Mouse (Mus musculus) midbrain, embryonic 16.5 days (tissue): ENCODE measurements around the gene Rpl36a. TPM values are rescaled to one million over a fixed set of nuclear protein-coding genes. Genes with fewer than 3 reads are reported as not detected.

Experiments
- ATAC-seq: fragments of 200-750 bp; cut with Nextera tagmentation; 2 replicates; pipeline ENCODE4 v1.8.0; 2017; ENCODE audit warnings: moderate TSS enrichment
- H3K27ac ChIP-seq: fragments of 300-500 bp; sonication (generic); 2 replicates; pipeline ENCODE4 v1.5.1; 2014; ENCODE audit warnings: mild to moderate bottlenecking, low read length, mixed read lengths
- H3K27me3 ChIP-seq: fragments of 300-500 bp; sonication (generic); 2 replicates; pipeline ENCODE4 v1.6.1; 2014; ENCODE audit warnings: low read depth, low read length, mixed read lengths; ENCODE audit not compliant: control insufficient read depth, insufficient read depth
- H3K36me3 ChIP-seq: fragments of 300-500 bp; sonication (generic); 2 replicates; pipeline ENCODE4 v1.6.1; 2014; ENCODE audit warnings: mild to moderate bottlenecking, low read length, moderate library complexity, mixed read lengths; ENCODE audit not compliant: control insufficient read depth, insufficient read depth
- H3K4me1 ChIP-seq: fragments of 300-500 bp; sonication (generic); 2 replicates; pipeline ENCODE4 v1.6.1; 2014; ENCODE audit warnings: mild to moderate bottlenecking, low read length, mixed read lengths; ENCODE audit not compliant: control insufficient read depth, insufficient read depth
- H3K4me2 ChIP-seq: fragments of 300-500 bp; sonication (generic); 2 replicates; pipeline ENCODE4 v1.6.1; 2014; ENCODE audit warnings: mild to moderate bottlenecking, low read length, mixed read lengths
- H3K4me3 ChIP-seq: fragments of 300-500 bp; sonication (generic); 2 replicates; pipeline ENCODE4 v1.5.1; 2014; ENCODE audit warnings: low read depth, mild to moderate bottlenecking, low read length, moderate library complexity, mixed read lengths
- H3K9ac ChIP-seq: fragments of 300-500 bp; sonication (generic); 2 replicates; pipeline ENCODE4 v1.6.1; 2014; ENCODE audit warnings: low read depth, low read length, mixed read lengths
- H3K9me3 ChIP-seq: fragments of 300-500 bp; sonication (generic); replicated peaks from 2 replicates; pipeline ENCODE4 v1.6.1; 2014; ENCODE audit warnings: mild to moderate bottlenecking, low read length, mixed read lengths; ENCODE audit not compliant: control insufficient read depth, poor library complexity, severe bottlenecking
- WGBS: fragments of 180-500 bp; shearing (Covaris S2); extraction: QIAGEN DNeasy Blood & Tissue Kit; methylation state at CpG from one replicate; pipeline ENCODE4 v1.1.7; 2014; 5-methylcytosine and 5-hydroxymethylcytosine counted together
- polyA plus RNA-seq: library from polyadenylated mRNA; unstranded; fragments of >200 nt; fragmentation: Nextera tagmentation; extraction: Ambion mirVana; gene quantifications from 2 replicates; pipeline ENCODE4 v1.2.1, GENCODE M21; 2015

Rpl36a gene
- polyA plus RNA-seq, 1 experiment from 2014 or later, result 152 TPM

GRCm38 (mm10) chrX:134612285-134612959 lies 27.0 kb downstream of the Rpl36a start:
- Histone ChIP-seq H3K27ac (peak overlapping the region; percentile 80), H3K9me3 (no peaks in the 10 kb centered on the region), H3K4me1 (no peaks in the 10 kb centered on the region; the same call in 1 of the 2 replicates), H3K36me3 (no peaks in the 10 kb centered on the region), H3K9ac (peak overlapping the region; percentile 49), H3K4me2 (peak overlapping the region; percentile 53), H3K27me3 (no peaks in the 10 kb centered on the region), H3K4me3 (peak overlapping the region; percentile 32)
- WGBS, result 21% methylated on average over 14 of the region's 15 CpGs
- ATAC-seq, result peak; percentile 87

- Histone ChIP-seq H3K9ac (no peak overlapping the region), H3K4me2 (no peak overlapping the region), H3K27me3 (no peaks in the 10 kb centered on the region), H3K4me1 (no peaks in the 10 kb centered on the region; the same call in 1 of the 2 replicates), H3K36me3 (no peaks in the 10 kb centered on the region), H3K27ac (no peak overlapping the region), H3K9me3 (no peaks in the 10 kb centered on the region), H3K4me3 (no peak overlapping the region)
- ATAC-seq, result no peak
- WGBS, result 59% methylated on average over 2 of the region's 2 CpGs
Measured at GRCm38 (mm10) chrX:134614306-134614705, 28.9 kb downstream of the Rpl36a start.

GRCm38 (mm10) chrX:134619695-134620094 lies 34.2 kb downstream of the Rpl36a start:
- 29% methylated on average over 9 of the region's 9 CpGs for WGBS
- Histone ChIP-seq H3K27ac (peak overlapping the region; percentile 81), H3K27me3 (no peaks in the 10 kb centered on the region; the same call in 1 of the 2 replicates), H3K4me3 (no peak overlapping the region), H3K9ac (no peak overlapping the region), H3K9me3 (no peaks in the 10 kb centered on the region), H3K36me3 (no peaks in the 10 kb centered on the region), H3K4me2 (0 out of 2 replicates have a peak overlapping the region, but pooled peaks have one; percentile 12), H3K4me1 (peaks cover 8% of the 10 kb centered on the region)
- ATAC-seq, result peak; percentile 68; the same call in 1 of the 2 replicates

- WGBS, result 27% methylated on average over 8 of the region's 8 CpGs
- peak; percentile 82 for ATAC-seq
- H3K36me3 ChIP-seq, result no peaks in the 10 kb centered on the region
- H3K9ac ChIP-seq, result peak overlapping the region; percentile 10; the same call in 1 of the 2 replicates
- no peaks in the 10 kb centered on the region; the same call in 1 of the 2 replicates for H3K27me3 ChIP-seq
- peak overlapping the region; percentile 81 for H3K27ac ChIP-seq
- no peak overlapping the region for H3K4me3 ChIP-seq
- no peaks in the 10 kb centered on the region for H3K9me3 ChIP-seq
- H3K4me1 ChIP-seq, result peaks cover 8% of the 10 kb centered on the region
- no peak overlapping the region; the same call in 1 of the 2 replicates for H3K4me2 ChIP-seq
Measured at GRCm38 (mm10) chrX:134620254-134620865, 34.9 kb downstream of the Rpl36a start.

- no peaks in the 10 kb centered on the region for H3K9me3 ChIP-seq
- H3K36me3 ChIP-seq, result no peaks in the 10 kb centered on the region
- peaks cover 8% of the 10 kb centered on the region for H3K4me1 ChIP-seq
- no peak for ATAC-seq
- no peak overlapping the region for H3K4me3 ChIP-seq
- no peaks in the 10 kb centered on the region; the same call in 1 of the 2 replicates for H3K27me3 ChIP-seq
- WGBS, result 82% methylated on average over 3 of the region's 3 CpGs
- no peak overlapping the region for H3K27ac ChIP-seq
- no peak overlapping the region for H3K9ac ChIP-seq
- no peak overlapping the region for H3K4me2 ChIP-seq
Measured at GRCm38 (mm10) chrX:134621685-134622084, 36.2 kb downstream of the Rpl36a start.

- ATAC-seq, result no peak
- 80% methylated on average over 4 of the region's 4 CpGs for WGBS
- Histone ChIP-seq H3K4me3 (no peak overlapping the region), H3K4me1 (peaks cover 8% of the 10 kb centered on the region), H3K9me3 (no peaks in the 10 kb centered on the region), H3K4me2 (no peak overlapping the region), H3K27me3 (no peaks in the 10 kb centered on the region; the same call in 1 of the 2 replicates), H3K9ac (no peak overlapping the region), H3K27ac (no peak overlapping the region), H3K36me3 (no peaks in the 10 kb centered on the region)
Measured at GRCm38 (mm10) chrX:134623350-134623749, 37.9 kb downstream of the Rpl36a start.

DNA sequence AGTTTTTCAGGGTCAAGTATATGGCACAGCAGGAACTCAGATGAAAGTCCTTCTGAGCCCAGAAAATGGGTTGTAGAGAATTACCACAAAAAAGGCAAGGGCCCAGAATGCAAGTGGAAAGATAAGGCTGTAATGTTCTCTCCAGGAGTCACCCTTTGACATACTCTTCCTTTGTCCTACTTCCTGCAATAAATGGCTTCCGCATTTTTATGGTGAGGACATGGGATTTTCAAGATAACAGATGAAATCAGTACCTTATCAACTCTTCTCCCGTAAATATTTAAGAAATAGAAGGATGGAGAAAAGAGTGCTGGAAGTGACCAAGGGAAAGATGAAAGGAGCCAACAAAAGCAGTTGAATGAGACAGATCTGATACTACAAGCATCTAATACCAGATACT lies 42.7 kb downstream of the Rpl36a start:
- WGBS, result 86% methylated on average over 2 of the region's 2 CpGs

DNA sequence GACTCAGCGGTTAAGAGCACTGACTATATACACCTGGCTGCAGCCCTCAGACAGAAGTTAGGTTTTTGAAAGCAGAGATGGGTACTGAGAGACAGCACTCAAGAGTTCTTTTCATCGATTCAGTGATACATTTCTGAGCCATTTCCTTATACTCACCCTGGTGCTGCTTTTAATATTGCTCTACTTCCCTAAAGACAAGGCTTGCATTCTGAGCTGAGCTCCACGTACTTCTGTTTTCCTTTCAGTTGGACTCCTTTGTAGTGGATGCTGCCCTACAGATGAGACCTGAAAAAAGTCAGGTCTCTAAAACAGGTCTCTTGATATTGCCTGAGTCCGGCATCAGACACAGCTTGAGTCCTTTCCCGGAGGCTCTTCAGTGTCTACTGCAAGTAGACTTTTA lies 47.3 kb downstream of the Rpl36a start:
- no peaks in the 10 kb centered on the region for H3K36me3 ChIP-seq
- WGBS, result 89% methylated on average over 5 of the region's 5 CpGs
- no peaks in the 10 kb centered on the region for H3K9me3 ChIP-seq
- no peak overlapping the region for H3K4me2 ChIP-seq
- H3K27ac ChIP-seq, result no peak overlapping the region
- H3K27me3 ChIP-seq, result no peaks in the 10 kb centered on the region
- H3K4me3 ChIP-seq, result no peak overlapping the region
- H3K4me1 ChIP-seq, result no peaks in the 10 kb centered on the region
- no peak for ATAC-seq
- no peak overlapping the region for H3K9ac ChIP-seq

More for the DNA sequence above, 42.7 kb downstream of the Rpl36a start:
- Histone ChIP-seq H3K36me3 (no peaks in the 10 kb centered on the region), H3K27me3 (no peaks in the 10 kb centered on the region), H3K4me2 (no peak overlapping the region), H3K4me3 (no peak overlapping the region), H3K9me3 (no peaks in the 10 kb centered on the region), H3K9ac (no peak overlapping the region), H3K4me1 (no peaks in the 10 kb centered on the region), H3K27ac (no peak overlapping the region)
- ATAC-seq, result no peak

- H3K4me1 ChIP-seq, result no peaks in the 10 kb centered on the region
- no peak overlapping the region for H3K4me3 ChIP-seq
- H3K36me3 ChIP-seq, result no peaks in the 10 kb centered on the region
- H3K4me2 ChIP-seq, result no peak overlapping the region
- no peaks in the 10 kb centered on the region for H3K9me3 ChIP-seq
- WGBS, result 46% methylated on average over 3 of the region's 3 CpGs
- ATAC-seq, result no peak
- H3K27ac ChIP-seq, result no peak overlapping the region
- H3K9ac ChIP-seq, result no peak overlapping the region
- H3K27me3 ChIP-seq, result no peaks in the 10 kb centered on the region
Measured at GRCm38 (mm10) chrX:134635111-134635510, 49.7 kb downstream of the Rpl36a start.
